Mouse (Mus musculus) granulocyte monocyte progenitor cell, adult 5-6 weeks (primary cell): ENCODE results near the gene Tubg2. TPM values are rescaled to one million over a fixed set of nuclear protein-coding genes. Genes with fewer than 3 reads are reported as not detected.
A peak's percentile ranks its signal among the peaks of the same experiment; 100 is the strongest.
"Not testable (repeated sequence)": the region's sequence is repeated elsewhere in the genome, so short reads cannot be mapped to it uniquely, and the experiment has no call there.

ENCODE experiments used
- ATAC-seq: replicated peaks from 2 replicates; pipeline ENCODE4 v1.8.0; 2016; ENCODE audit warnings: mild to moderate bottlenecking, moderate TSS enrichment, inconsistent platforms; ENCODE audit not compliant: poor library complexity, severe bottlenecking
- total RNA-seq, 2 experiments: library from RNA; stranded (forward) in 1 of 2; stranded (reverse) in 1 of 2; fragments of 200-712, 200-1000 nt in 1 of 2; fragments of >200 nt in 1 of 2; fragmentation: Nextera tagmentation in 1 of 2; gene quantifications; 2 replicates each; pipeline ENCODE4 v1.2.3; 2014 to 2017

Tubg2 gene
- total RNA-seq (2014; fragmentation: Nextera tagmentation), result not detected in 2 replicates
- not detected in 2 replicates for total RNA-seq (2017)

DNA sequence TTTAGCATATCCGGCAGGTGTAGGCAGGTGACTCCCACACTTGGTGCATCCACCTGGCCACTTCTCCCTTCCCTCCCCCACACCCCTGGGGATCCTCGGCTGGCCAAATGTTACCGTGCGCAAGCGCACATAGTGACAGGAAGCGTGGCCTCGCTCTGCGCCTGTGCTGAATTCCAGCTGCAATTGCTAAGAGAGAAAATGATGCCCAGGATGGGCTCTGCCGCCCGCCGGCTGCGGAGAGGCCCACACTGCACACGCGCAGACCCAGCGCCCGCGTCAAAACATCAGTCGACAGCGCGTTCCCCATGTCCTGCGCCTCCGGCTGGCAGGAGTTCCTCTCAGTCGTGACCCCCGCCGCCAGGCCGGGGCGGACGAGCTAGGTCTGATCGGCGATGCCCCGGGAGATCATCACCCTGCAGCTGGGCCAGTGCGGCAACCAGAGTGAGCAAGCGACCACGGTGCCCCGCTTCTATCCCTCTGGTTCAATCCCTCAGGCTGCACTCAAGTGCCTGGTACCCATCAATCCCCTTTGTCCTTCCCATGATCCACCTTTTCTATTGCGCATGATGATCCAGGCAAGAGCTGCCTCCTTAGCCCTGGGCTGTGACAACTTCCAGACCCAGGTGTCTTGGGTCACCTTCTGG lies at the start of gene Tubg2:
Tubg2 (plus strand) TSS at position 180 of the 644 bp plus-strand sequence.
- peak; percentile 66 for ATAC-seq

DNA sequence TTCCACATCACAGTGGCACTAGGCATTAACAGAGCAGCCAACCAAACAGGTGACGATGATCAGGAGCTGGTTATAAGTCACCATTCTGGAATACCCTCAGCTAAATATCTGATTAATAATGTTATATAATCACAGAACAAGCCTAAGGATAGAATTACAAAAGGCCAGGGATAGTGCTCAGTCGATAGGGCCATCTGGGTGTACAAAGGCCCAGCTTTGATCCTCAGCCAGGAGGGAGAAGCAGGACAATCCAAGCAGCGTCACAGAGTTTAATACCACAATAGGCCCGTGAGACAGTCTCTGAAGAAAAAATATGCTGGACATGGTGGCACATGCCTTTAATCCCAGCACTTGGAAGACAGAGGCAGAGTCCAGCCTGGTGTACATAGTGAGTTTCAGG lies 46.4 kb upstream of the Tubg2 start:
- no peak for ATAC-seq

DNA sequence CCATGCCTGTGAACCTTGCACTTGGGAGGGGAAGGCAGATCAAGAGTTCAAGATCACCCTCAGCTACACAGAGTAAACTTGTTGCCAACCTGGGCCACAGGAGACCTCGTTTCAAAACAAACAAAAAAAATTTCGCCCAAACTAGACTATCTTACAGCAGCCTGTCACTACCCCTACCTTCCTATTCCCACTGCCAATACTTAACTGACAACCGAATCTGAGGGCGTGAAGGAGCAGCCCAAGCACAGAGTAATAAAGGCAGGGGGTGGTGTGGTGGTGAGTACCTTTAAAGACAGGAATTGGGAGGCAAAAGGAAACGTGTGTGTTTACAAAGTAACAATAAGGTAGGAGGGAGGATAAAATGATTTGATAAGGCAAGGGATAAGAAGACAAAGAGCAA lies 45.0 kb upstream of the Tubg2 start:
- ATAC-seq, result no peak

DNA sequence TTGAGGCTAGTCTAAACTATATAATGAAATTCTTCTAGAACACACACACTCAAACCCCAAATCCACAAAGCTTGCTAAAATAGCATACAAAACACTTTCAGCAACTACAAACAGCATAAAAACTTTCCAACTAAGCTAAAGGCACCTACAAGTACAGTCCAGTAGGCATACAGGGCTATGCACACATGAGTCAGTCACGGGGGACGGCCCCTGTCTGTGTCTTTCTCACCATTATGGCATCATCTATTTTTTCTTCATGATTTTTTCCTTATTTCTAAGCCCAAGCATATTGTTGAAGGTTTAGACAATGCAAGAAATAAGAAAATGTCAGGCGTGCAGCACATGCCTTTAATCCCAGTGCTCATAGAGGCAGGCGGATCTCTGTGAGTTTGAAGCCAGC lies 44.5 kb upstream of the Tubg2 start:
- ATAC-seq, result no peak

DNA sequence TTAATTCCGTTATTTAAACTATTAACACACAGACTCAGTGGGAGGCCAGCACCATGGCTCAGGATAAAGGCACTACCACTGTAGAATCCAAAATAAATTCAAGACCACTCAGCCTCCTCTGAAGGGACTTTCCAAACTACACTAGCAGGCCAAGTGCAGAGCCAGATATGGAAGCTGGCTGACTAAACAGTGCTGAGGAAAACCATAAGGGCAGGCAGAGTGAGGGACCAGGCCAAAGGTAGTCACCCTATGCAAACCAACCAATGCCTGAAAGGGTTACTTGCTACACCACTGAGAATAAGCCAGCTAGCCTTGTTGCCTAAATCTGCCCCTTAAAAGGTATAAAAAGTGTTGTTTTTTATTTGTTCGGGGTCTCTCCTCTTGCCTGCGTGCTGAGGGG lies 43.5 kb upstream of the Tubg2 start:
- ATAC-seq, result no peak

DNA sequence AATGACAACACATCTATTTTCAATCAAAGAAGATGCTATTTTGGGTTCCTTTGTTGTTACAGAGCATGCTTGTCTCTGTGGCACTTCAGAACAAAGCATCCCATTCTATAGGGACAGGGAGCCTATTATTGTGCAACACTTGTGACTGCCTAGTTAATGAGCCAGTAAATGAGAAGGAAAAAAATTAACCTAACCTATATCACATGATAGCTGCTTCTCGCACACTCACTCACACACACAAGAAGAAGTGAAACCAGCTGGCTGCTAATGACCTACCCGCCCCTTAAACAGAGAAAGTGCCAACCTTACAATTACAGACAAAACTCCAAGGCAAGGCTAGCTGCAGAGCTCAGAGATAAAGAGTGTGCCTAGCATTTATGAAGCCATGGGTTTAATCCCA lies 40.1 kb upstream of the Tubg2 start:
- ATAC-seq, result peak; percentile 68

DNA sequence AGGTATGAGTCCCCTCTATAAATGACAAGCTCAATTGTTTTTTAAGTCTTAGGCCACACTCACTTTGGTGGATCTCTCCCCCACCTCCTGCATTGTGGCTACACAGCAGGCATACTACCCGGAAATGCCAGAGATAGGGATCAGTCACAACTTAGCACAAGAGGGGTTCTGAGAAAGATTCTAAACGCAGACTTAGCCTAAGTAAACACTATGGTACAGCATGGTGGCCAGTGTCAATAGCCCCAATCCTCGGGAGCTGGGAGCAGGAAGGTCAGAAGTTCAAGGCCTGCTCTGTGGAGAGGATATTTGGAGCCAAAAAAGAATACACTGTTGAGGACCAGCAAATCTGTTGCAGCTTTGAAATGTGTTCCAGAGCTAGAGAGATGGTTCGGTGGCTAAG lies 37.6 kb upstream of the Tubg2 start:
- no peak for ATAC-seq

DNA sequence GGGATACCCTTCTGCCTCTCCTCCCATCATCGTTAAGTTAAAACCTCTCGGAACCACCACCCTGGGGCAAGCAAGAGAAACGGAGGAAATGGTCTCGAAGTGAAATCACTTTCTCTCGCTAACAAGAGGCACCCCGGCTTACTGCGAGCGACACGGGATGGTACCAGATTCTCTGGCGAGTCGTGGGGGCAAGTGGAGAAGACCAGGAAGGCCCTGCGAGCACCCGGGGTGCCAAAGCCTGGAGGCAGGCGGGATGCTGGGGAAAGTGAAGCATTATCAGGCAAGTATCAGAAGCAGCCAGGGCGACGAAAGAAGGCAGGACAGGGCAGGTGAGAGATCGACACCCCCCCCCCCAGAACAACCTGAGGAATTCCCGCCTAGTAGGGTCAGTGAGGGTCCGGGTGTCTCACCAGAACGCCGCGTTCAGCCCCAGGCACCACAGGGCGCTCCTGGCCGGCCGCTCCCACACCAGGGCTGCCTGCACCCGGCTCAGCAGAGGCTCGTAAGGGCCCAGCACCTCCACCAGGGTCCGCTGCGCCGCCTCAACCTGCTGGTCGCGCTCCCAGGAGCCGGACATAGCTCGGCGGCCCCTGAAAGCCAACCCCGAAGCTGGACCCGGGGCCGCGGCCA lies 36.5 kb upstream of the Tubg2 start:
- no peak for ATAC-seq

DNA sequence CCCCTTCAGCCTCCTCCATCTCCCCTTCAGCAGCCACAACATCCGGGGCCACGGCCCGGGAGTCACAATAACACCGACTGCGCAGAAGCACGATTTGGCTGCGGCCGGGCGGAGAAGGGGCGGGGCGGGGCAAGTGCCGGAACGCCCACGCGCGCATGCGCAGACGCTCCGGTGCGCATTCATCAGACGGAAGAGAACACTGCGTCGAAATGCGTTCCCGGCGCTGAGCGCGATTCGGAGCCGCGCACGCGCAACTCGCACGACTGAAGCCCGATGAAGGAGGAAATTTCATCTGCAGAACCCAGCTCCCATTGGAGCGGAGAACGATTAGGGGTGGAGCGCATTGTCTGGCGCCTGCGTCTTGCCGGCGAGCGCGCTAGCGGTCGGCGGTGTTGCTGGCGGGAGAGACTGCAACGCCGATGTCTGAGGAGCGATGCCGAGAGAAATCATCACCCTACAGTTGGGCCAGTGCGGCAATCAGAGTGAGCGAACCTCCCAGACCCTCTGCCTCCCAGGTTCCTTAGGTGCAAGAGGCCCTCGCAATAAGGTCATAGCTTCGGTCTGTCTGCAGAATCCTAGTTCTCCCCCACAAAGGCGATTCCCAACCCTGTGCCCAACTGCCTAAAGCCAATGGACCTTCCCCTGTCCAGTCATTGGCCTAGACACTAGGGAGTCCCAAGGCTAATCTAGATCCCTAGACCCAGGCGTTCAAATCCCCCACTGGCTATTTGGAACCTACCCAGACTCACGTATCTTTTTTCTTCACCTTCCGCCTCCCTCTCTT lies 35.8 kb upstream of the Tubg2 start, which contains the start of the genes Retreg3 and Tubg1:
Retreg3 (minus strand) TSS at position 133 of the 784 bp plus-strand sequence.
Tubg1 (plus strand) TSS at position 178 of the 784 bp plus-strand sequence.
- peak; percentile 80 for ATAC-seq

DNA sequence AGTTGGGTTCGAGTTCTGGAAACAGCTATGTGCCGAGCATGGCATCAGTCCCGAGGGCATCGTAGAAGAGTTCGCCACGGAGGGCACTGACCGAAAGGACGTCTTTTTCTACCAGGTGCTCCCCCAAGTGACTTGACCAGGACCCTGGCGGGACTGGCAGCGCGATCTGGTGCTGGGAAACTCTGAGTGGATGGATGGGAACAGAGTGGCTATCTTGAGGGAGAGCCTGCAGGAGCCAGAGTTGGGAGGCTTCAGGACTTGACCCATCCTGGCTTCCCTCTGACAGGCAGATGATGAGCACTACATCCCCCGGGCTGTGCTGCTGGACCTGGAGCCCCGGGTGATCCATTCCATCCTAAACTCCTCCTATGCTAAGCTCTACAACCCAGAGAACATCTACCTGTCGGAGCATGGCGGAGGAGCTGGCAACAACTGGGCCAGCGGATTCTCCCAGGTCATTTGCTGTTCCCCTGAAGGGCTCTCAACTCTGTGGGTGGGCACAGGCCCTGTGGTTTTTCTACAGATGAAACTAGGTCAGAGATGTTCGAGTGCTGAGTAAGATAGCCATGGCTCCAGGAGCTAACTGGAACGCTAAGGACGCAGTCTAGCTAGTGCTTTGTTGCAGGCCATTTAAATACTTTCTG lies 35.0 kb upstream of the Tubg2 start:
- ATAC-seq, result no peak

DNA sequence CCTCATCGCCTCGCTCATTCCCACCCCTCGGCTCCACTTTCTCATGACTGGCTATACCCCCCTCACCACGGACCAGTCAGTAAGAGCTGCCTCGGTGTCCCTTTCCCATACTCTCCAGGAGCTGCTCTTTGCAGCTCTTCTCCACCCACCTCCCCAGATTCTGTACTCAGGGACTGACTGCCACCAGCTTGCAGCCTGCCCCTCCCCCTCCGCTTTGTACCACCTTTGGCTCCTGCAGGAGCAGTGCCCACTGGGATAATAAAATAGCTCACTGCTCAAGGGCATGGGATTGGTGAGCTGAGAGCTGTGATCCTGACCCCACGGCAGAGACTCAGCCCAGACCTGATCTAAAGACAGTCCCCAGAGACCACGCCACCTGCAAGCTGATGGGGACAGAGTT lies 31.2 kb upstream of the Tubg2 start:
- not testable (repeated sequence) for ATAC-seq

DNA sequence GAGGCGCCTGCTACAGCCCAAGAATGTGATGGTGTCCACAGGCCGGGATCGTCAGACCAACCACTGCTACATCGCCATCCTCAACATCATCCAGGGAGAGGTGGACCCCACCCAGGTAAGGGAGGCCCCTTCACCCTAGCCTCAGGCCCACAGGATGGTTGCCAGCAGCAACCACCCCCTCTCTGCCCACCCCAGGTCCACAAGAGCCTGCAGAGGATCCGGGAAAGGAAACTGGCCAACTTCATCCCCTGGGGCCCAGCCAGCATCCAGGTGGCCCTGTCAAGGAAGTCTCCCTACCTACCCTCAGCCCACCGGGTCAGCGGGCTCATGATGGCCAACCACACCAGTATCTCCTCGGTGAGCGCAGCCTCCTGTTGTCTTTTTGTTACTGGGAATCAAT lies 30.7 kb upstream of the Tubg2 start:
- not testable (repeated sequence) for ATAC-seq

DNA sequence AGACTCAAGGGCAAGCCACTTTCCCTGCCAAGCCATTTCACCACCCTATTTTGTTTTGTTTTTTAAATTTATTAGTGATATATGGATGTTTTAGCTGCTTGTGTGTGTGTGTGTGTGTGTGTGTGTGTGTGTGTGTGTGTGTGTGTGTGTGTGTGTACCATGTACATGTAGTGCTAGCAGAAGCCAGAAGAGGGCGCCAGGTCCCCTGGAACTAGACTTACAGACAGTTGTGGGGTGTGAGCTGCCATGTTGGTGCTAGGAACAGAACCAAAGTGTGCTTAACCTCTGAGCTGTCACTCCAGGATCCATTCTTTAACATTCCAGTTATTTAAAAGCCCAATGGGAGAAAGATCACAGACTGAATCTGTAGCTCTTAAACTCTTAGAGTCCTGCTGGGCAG lies 28.6 kb upstream of the Tubg2 start:
- ATAC-seq, result no peak

DNA sequence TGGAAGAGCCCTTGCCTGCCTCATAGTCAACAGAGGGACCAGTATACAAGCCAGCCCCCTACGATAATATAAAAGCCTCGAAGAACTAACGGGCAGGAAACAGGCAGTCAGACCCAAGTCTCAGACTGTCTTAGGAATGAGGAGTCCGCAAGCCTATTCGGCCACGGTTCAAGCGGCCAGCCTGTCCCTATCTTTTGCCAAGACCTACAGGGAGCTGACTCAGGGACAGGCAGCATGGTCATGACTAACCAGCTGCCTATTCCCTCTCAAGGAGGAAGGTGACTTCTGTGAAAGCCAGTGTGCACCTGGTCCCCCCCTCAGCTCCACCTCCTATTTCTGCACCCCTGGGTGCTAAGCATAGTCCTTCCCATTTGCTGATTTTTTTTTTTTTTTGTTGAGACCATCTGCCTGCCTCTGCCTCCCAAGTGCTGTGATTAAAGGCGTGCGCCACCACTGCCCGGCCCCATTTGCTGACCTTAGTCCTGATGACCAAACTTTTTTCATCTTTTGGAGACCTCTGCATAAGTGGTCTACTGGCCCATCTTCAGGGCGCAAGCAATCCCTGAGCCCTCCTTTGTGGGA lies 26.6 kb upstream of the Tubg2 start:
- ATAC-seq, result no peak

DNA sequence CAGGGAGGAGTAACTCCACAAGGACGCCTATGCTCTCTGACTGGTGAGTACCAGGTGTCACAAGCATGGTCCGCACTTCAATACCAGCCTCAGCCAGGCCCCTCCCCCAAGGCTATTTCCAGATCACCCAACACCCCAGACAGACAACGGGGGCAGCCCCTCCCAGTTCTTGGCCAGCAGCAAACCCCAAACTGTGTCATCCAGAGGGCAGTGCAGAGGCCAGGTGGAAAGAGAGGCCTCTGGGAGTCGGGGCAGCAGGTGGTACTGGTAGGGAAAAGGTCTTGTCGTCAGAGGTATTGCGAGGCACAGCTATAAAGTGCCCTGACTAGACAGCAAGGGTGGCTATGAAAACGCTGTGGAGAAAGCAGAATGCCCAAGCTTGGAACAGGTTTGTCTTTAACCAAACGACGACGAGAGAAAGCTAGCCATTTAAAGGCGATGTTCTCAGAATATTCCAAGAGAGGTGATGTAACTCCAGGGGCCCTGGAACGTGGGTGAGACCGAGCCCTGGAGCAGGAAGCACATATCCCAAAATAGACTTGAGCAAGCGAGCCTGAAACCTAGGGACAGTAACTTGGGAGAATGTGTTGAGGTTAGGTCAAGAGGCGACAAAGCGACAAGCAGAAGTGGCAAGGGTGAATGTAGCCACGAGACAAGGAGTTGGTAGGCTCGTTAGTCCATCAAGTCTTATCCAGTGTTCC lies 25.5 kb upstream of the Tubg2 start:
- no peak for ATAC-seq

DNA sequence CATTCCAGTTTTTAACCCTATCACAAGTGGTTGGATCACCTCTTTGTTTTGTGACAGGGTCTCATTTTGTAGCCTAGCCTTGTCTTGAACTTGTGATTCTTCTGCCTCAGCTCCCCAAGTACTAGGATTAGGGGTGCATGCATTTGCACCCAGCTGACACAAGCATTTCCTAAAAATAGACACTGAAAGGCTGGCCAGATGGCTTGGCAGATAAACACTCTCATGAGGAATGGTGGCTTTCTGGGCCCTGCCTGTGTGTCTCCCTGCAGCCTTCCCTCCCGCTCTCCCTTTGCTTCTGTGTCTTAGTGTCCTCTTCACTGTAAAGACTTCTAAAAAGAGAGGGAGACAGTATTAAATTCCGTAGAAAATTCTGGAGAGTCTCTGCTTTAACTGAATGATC lies 24.5 kb upstream of the Tubg2 start:
- no peak for ATAC-seq

DNA sequence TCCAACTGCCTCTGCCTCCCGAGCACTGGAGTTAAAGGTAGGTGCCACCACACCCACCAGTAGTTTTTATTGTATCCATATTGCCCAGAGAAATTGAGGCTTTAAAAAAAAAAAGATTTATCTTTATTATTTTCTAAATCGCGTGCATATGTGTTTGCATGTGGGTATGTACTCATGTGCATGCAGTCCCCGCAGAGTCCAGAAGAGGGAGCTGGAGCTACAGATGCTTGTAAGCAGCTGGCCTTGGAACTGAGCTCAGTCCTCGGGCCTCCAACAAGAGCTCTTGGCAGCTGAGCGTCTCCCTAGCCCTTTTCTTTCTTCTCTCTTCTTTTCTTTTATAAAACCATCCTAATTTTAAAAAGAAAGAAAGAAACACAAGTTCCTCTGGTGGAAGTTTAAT lies 24.0 kb upstream of the Tubg2 start:
- no peak for ATAC-seq

DNA sequence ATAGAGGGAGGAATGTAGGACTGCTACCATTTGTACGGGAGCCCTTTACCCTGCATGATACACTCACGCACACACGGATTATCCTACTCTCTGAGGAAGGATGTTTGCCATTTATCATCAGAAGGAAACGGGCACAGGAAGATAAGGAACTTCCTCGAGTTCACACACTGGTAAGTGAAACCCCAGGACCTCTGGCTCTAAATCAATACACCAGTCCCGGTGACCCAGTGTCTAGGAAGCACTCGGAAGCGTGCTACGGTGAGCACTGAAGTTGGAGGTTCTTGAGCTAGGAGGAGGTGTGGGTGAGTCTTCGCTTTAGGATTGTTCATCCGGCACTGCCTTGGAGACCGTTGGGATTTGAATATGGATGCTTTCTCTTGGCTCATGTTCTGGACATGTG lies 22.7 kb upstream of the Tubg2 start:
- no peak for ATAC-seq

DNA sequence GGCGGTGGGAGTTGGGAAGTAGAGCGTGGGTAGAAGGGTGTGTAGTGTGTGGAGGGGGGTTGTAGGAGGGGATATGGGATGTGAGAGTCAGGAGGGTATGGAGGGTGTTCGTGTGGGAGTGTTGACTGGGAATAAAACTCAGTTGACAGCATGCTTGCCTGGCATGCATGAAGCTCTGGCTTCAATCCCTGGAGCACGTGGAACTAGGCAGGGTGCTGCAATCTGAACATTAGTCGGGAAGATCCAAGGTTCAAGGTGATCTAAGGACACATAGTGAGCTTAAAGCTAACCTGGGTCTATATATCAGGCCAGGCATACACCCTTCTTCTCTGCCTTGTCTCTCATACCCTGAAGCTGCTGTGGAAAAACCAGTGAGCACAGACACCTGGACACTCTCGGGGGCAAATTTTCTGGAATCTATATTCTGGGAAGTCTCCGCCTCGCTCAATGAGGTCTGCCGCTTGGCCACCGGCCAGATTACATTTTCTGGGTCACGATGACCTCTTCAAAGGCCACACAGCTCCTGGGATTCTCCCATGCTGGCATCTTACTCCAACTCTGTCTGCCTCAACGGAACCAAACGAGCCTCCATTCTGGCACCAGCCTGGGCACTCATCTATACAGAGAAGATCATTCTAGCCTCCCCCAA lies 21.4 kb upstream of the Tubg2 start:
- no peak for ATAC-seq
